Mouse (Mus musculus): Measurements from ENCODE around the gene Vopp1. TPM values are rescaled to one million over a fixed set of nuclear protein-coding genes. Genes with fewer than 3 reads are reported as not detected.

The Vopp1 gene
- 35.9 TPM for polyA plus RNA-seq (2014; fragmentation: Illumina TruSeq; extraction: RNeasy Lipid Tissue Mini Kit (QIAGEN cat#74804); ENCODE audit: low read depth, low replicate concordance)

GRCm38 (mm10) chr6:57824422-57825258 lies at the start of gene Vopp1:
Gene Vopp1, minus strand, starts transcription at chr6:57825159.

GRCm38 (mm10) chr6:57850286-57850685 lies 25.3 kb upstream of the Vopp1 start, which contains the start of gene Vmn1r21:
Gene Vmn1r21, minus strand, starts transcription at chr6:57850343.

GRCm38 (mm10) chr6:57702376-57702742 lies 122.6 kb downstream of the Vopp1 start, which contains the start of gene Lancl2:
Gene Lancl2, plus strand, starts transcription at chr6:57702540.

GRCm38 (mm10) chr6:57691467-57692261 lies 133.3 kb downstream of the Vopp1 start, which contains the start of gene Pyurf:
Gene Pyurf, minus strand, starts transcription at chr6:57692078.

Other genes with a start within 250 kb of the Vopp1 start
- 28.8 TPM for gene Herc6, start 244.2 kb downstream of the Vopp1 start, polyA plus RNA-seq (2014; fragmentation: Illumina TruSeq; extraction: RNeasy Lipid Tissue Mini Kit (QIAGEN cat#74804); ENCODE audit: low read depth, low replicate concordance)
- 27.6 TPM for gene Pyurf, start 133.1 kb downstream of the Vopp1 start, polyA plus RNA-seq (2014; fragmentation: Illumina TruSeq; extraction: RNeasy Lipid Tissue Mini Kit (QIAGEN cat#74804); ENCODE audit: low read depth, low replicate concordance)
- 15.9 TPM for gene Lancl2, start 122.6 kb downstream of the Vopp1 start, polyA plus RNA-seq (2014; fragmentation: Illumina TruSeq; extraction: RNeasy Lipid Tissue Mini Kit (QIAGEN cat#74804); ENCODE audit: low read depth, low replicate concordance)
- not detected for gene Vmn1r21, start 25.2 kb upstream of the Vopp1 start, polyA plus RNA-seq (2014; fragmentation: Illumina TruSeq; extraction: RNeasy Lipid Tissue Mini Kit (QIAGEN cat#74804); ENCODE audit: low read depth, low replicate concordance)
- not detected for gene Vmn1r22, start 82.9 kb upstream of the Vopp1 start, polyA plus RNA-seq (2014; fragmentation: Illumina TruSeq; extraction: RNeasy Lipid Tissue Mini Kit (QIAGEN cat#74804); ENCODE audit: low read depth, low replicate concordance)
- not detected for gene Vmn1r23, start 101.7 kb upstream of the Vopp1 start, polyA plus RNA-seq (2014; fragmentation: Illumina TruSeq; extraction: RNeasy Lipid Tissue Mini Kit (QIAGEN cat#74804); ENCODE audit: low read depth, low replicate concordance)
- gene Vmn1r24, start 136.3 kb upstream of the Vopp1 start, polyA plus RNA-seq (2014; fragmentation: Illumina TruSeq; extraction: RNeasy Lipid Tissue Mini Kit (QIAGEN cat#74804); ENCODE audit: low read depth, low replicate concordance) = not detected
- gene Vmn1r25, start 155.7 kb upstream of the Vopp1 start, polyA plus RNA-seq (2014; fragmentation: Illumina TruSeq; extraction: RNeasy Lipid Tissue Mini Kit (QIAGEN cat#74804); ENCODE audit: low read depth, low replicate concordance) = not detected
- gene Vmn1r26, start 190.0 kb upstream of the Vopp1 start, polyA plus RNA-seq (2014; fragmentation: Illumina TruSeq; extraction: RNeasy Lipid Tissue Mini Kit (QIAGEN cat#74804); ENCODE audit: low read depth, low replicate concordance) = not detected